Mouse (Mus musculus): Measurements from ENCODE around the gene Unc13c. TPM values are rescaled to one million over a fixed set of nuclear protein-coding genes. Genes with fewer than 3 reads are reported as not detected.

The Unc13c gene
- polyA plus RNA-seq, 1 experiment = 0.10 TPM

- 0 out of 2 replicates have a peak, but pooled peaks cover 3% of the 10 kb centered on the region for H3K9me3 ChIP-seq (replicated peaks; ENCODE audit: control insufficient read depth, insufficient read depth, low read length, poor library complexity, severe bottlenecking)
- no peaks in the 10 kb centered on the region for H3K36me3 ChIP-seq (ENCODE audit: control insufficient read depth, insufficient read depth, low read length, poor library complexity, severe bottlenecking)
- H3K4me3 ChIP-seq (ENCODE audit: low read depth, low read length) = no peak overlapping the region
- TF ChIP-seq POLR2A (IDR thresholded peaks at IDR 0.05; ENCODE audit: insufficient read depth, low read length) (no peak), EP300 (IDR thresholded peaks at IDR 0.05; ENCODE audit: insufficient read depth, low read depth, low read length) (no peak), CTCF (IDR thresholded peaks at IDR 0.05; ENCODE audit: low read depth, low read length) (no peak)
- H3K27ac ChIP-seq (ENCODE audit: insufficient read depth, low read length) = no peak overlapping the region
- H3K4me1 ChIP-seq (ENCODE audit: control insufficient read depth, insufficient read depth, low read length) = no peaks in the 10 kb centered on the region
- H3K9ac ChIP-seq (ENCODE audit: low read depth, poor library complexity, severe bottlenecking) = no peak overlapping the region
- no peaks in the 10 kb centered on the region for H3K27me3 ChIP-seq (ENCODE audit: control insufficient read depth, insufficient read depth, low read length, poor library complexity, severe bottlenecking)
These were observed 101.2 kb downstream of the Unc13c start for GRCm38 (mm10) chr9:73867410-73868067.

- 0 out of 2 replicates have a peak, but pooled peaks cover 3% of the 10 kb centered on the region for H3K9me3 ChIP-seq (replicated peaks; ENCODE audit: control insufficient read depth, insufficient read depth, low read length, poor library complexity, severe bottlenecking)
- no peak overlapping the region for H3K9ac ChIP-seq (ENCODE audit: low read depth, poor library complexity, severe bottlenecking)
- no peak overlapping the region for H3K4me3 ChIP-seq (ENCODE audit: low read depth, low read length)
- no peaks in the 10 kb centered on the region for H3K36me3 ChIP-seq (ENCODE audit: control insufficient read depth, insufficient read depth, low read length, poor library complexity, severe bottlenecking)
- H3K27me3 ChIP-seq (ENCODE audit: control insufficient read depth, insufficient read depth, low read length, poor library complexity, severe bottlenecking) = no peaks in the 10 kb centered on the region
- no peak for TF ChIP-seq CTCF (IDR thresholded peaks at IDR 0.05; ENCODE audit: low read depth, low read length)
- no peak for TF ChIP-seq POLR2A (IDR thresholded peaks at IDR 0.05; ENCODE audit: insufficient read depth, low read length)
- TF ChIP-seq EP300 (IDR thresholded peaks at IDR 0.05; ENCODE audit: insufficient read depth, low read depth, low read length) = no peak
- H3K27ac ChIP-seq (ENCODE audit: insufficient read depth, low read length) = no peak overlapping the region
- no peaks in the 10 kb centered on the region for H3K4me1 ChIP-seq (ENCODE audit: control insufficient read depth, insufficient read depth, low read length)
These were observed 102.1 kb downstream of the Unc13c start for GRCm38 (mm10) chr9:73866666-73867065.

GRCm38 (mm10) chr9:73859469-73859868 is 109.3 kb downstream of the Unc13c start:
- no peak for TF ChIP-seq CTCF (IDR thresholded peaks at IDR 0.05; ENCODE audit: low read depth, low read length)
- TF ChIP-seq EP300 (IDR thresholded peaks at IDR 0.05; ENCODE audit: insufficient read depth, low read depth, low read length) = no peak
- TF ChIP-seq POLR2A (IDR thresholded peaks at IDR 0.05; ENCODE audit: insufficient read depth, low read length) = no peak
- H3K9ac ChIP-seq (ENCODE audit: low read depth, poor library complexity, severe bottlenecking) = no peak overlapping the region
- no peaks in the 10 kb centered on the region for H3K27me3 ChIP-seq (ENCODE audit: control insufficient read depth, insufficient read depth, low read length, poor library complexity, severe bottlenecking)
- no peaks in the 10 kb centered on the region for H3K4me1 ChIP-seq (ENCODE audit: control insufficient read depth, insufficient read depth, low read length)
- no peaks in the 10 kb centered on the region for H3K36me3 ChIP-seq (ENCODE audit: control insufficient read depth, insufficient read depth, low read length, poor library complexity, severe bottlenecking)
- H3K4me3 ChIP-seq (ENCODE audit: low read depth, low read length) = no peak overlapping the region
- 0 out of 2 replicates have a peak, but pooled peaks cover 3% of the 10 kb centered on the region for H3K9me3 ChIP-seq (replicated peaks; ENCODE audit: control insufficient read depth, insufficient read depth, low read length, poor library complexity, severe bottlenecking)
- H3K27ac ChIP-seq (ENCODE audit: insufficient read depth, low read length) = no peak overlapping the region

- no peaks in the 10 kb centered on the region for H3K4me1 ChIP-seq (ENCODE audit: control insufficient read depth, insufficient read depth, low read length)
- no peaks in the 10 kb centered on the region for H3K36me3 ChIP-seq (ENCODE audit: control insufficient read depth, insufficient read depth, low read length, poor library complexity, severe bottlenecking)
- H3K27ac ChIP-seq (ENCODE audit: insufficient read depth, low read length) = no peak overlapping the region
- TF ChIP-seq POLR2A (IDR thresholded peaks at IDR 0.05; ENCODE audit: insufficient read depth, low read length) (no peak), EP300 (IDR thresholded peaks at IDR 0.05; ENCODE audit: insufficient read depth, low read depth, low read length) (no peak), CTCF (IDR thresholded peaks at IDR 0.05; ENCODE audit: low read depth, low read length) (no peak)
- no peak overlapping the region for H3K9ac ChIP-seq (ENCODE audit: low read depth, poor library complexity, severe bottlenecking)
- no peaks in the 10 kb centered on the region for H3K9me3 ChIP-seq (replicated peaks; ENCODE audit: control insufficient read depth, insufficient read depth, low read length, poor library complexity, severe bottlenecking)
- H3K27me3 ChIP-seq (ENCODE audit: control insufficient read depth, insufficient read depth, low read length, poor library complexity, severe bottlenecking) = no peaks in the 10 kb centered on the region
- no peak overlapping the region for H3K4me3 ChIP-seq (ENCODE audit: low read depth, low read length)
These were observed 114.5 kb downstream of the Unc13c start for GRCm38 (mm10) chr9:73854281-73854680.

- H3K27ac ChIP-seq (ENCODE audit: insufficient read depth, low read length) = no peak overlapping the region
- TF ChIP-seq POLR2A (IDR thresholded peaks at IDR 0.05; ENCODE audit: insufficient read depth, low read length) = no peak
- TF ChIP-seq EP300 (IDR thresholded peaks at IDR 0.05; ENCODE audit: insufficient read depth, low read depth, low read length) = no peak
- no peak for TF ChIP-seq CTCF (IDR thresholded peaks at IDR 0.05; ENCODE audit: low read depth, low read length)
These were observed 162.1 kb downstream of the Unc13c start for GRCm38 (mm10) chr9:73806681-73807080.

GRCm38 (mm10) chr9:73774616-73775015 is 194.2 kb downstream of the Unc13c start:
- H3K9me3 ChIP-seq (replicated peaks; ENCODE audit: control insufficient read depth, insufficient read depth, low read length, poor library complexity, severe bottlenecking) = no peaks in the 10 kb centered on the region
- TF ChIP-seq CTCF (IDR thresholded peaks at IDR 0.05; ENCODE audit: low read depth, low read length) = no peak
- TF ChIP-seq EP300 (IDR thresholded peaks at IDR 0.05; ENCODE audit: insufficient read depth, low read depth, low read length) = no peak
- no peak for TF ChIP-seq POLR2A (IDR thresholded peaks at IDR 0.05; ENCODE audit: insufficient read depth, low read length)
- no peaks in the 10 kb centered on the region for H3K36me3 ChIP-seq (ENCODE audit: control insufficient read depth, insufficient read depth, low read length, poor library complexity, severe bottlenecking)
- H3K27me3 ChIP-seq (ENCODE audit: control insufficient read depth, insufficient read depth, low read length, poor library complexity, severe bottlenecking) = no peaks in the 10 kb centered on the region
- no peak overlapping the region for H3K9ac ChIP-seq (ENCODE audit: low read depth, poor library complexity, severe bottlenecking)
- no peak overlapping the region for H3K27ac ChIP-seq (ENCODE audit: insufficient read depth, low read length)
- H3K4me3 ChIP-seq (ENCODE audit: low read depth, low read length) = no peak overlapping the region
- H3K4me1 ChIP-seq (ENCODE audit: control insufficient read depth, insufficient read depth, low read length) = no peaks in the 10 kb centered on the region

More at GRCm38 (mm10) chr9:73806681-73807080, 162.1 kb downstream of the Unc13c start:
- H3K4me1 ChIP-seq (ENCODE audit: control insufficient read depth, insufficient read depth, low read length) = no peaks in the 10 kb centered on the region
- H3K27me3 ChIP-seq (ENCODE audit: control insufficient read depth, insufficient read depth, low read length, poor library complexity, severe bottlenecking) = no peaks in the 10 kb centered on the region
- H3K9ac ChIP-seq (ENCODE audit: low read depth, poor library complexity, severe bottlenecking) = no peak overlapping the region
- H3K36me3 ChIP-seq (ENCODE audit: control insufficient read depth, insufficient read depth, low read length, poor library complexity, severe bottlenecking) = no peaks in the 10 kb centered on the region
- no peaks in the 10 kb centered on the region for H3K9me3 ChIP-seq (replicated peaks; ENCODE audit: control insufficient read depth, insufficient read depth, low read length, poor library complexity, severe bottlenecking)
- H3K4me3 ChIP-seq (ENCODE audit: low read depth, low read length) = no peak overlapping the region

All from ES-Bruce4 (cell line).